Mouse (Mus musculus) kidney, adult 2 months (tissue): ENCODE measurements around the gene Magi1.
A peak's percentile ranks its signal among the peaks of the same experiment; 100 is the strongest.

ENCODE experiments used
- CTCF ChIP-seq: fragments of 200-500 bp; conservative IDR thresholded peaks from 2 replicates; pipeline ENCODE4 v1.5.1; 2011; ENCODE audit warnings: low read depth, mild to moderate bottlenecking, control low read depth, low read length, moderate library complexity, mixed read lengths; ENCODE audit not compliant: insufficient read depth, insufficient read length
- POLR2A ChIP-seq: fragments of 200-500 bp; IDR thresholded peaks from one replicate; pipeline ENCODE4 v1.6.1; 2011; ENCODE audit warnings: low read depth, low read length, control low read depth

DNA sequence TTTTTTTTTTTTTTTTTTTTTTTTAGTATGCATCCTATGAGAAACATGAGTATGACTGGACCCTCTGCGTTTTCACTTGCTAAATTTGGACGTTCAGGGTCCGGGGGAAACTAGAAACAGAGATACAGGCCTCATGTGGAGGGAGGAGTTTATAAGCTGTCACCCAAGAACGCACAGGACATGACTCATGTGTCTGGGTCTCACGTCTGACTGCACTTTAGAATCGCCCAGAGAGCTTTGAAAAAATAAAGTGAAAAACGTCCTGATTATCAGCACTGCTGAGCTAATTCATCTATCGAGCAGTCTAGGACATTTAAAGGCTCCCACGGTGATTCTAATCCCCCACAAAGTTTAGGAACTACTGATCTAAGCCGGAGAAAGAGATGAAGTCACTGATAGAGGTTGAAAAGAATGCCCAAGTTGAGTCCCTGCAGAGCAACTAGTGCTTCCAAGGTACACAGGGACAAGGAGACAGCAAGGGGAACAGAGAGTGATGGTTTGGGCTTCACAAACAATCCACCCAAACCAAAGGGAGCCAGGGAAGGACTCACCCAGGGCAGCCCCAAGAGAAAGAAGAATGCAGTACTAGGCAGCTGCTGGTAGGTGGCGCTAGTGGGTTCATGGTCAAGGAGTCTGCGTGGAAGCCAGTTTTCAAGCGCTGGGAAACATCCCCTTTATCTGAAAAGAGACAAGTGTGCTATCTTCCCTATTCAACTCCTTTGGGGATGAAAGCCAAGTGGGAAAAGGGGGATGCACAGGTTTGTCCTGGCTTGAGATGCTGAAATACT, 626.3 kb downstream of the Magi1 start:
- TF ChIP-seq POLR2A, result no peak
- TF ChIP-seq CTCF, result peak; percentile 86
